Mouse (Mus musculus) embryonic fibroblast, embryonic 13.5 days (primary cell): ENCODE data around the gene Zdhhc9. TPM values are rescaled to one million over a fixed set of nuclear protein-coding genes. Genes with fewer than 3 reads are reported as not detected.
"Not testable (repeated sequence)": the region's sequence is repeated elsewhere in the genome, so short reads cannot be mapped to it uniquely, and the experiment has no call there.

ENCODE experiments used
- H3K27ac ChIP-seq: 2 replicates; pipeline ENCODE4 v1.5.1; 2012; ENCODE audit warnings: low read length, control low read depth, inconsistent platforms; ENCODE audit not compliant: insufficient read depth
- H3K4me1 ChIP-seq: 2 replicates; pipeline ENCODE4 v1.6.1; 2011; ENCODE audit warnings: low read length; ENCODE audit not compliant: control insufficient read depth, insufficient read depth
- H3K4me3 ChIP-seq: 2 replicates; pipeline ENCODE4 v1.5.1; 2011; ENCODE audit warnings: mild to moderate bottlenecking, control low read depth, low read length; ENCODE audit not compliant: insufficient read depth
- CTCF ChIP-seq: IDR thresholded peaks from 2 replicates; pipeline ENCODE4 v1.5.1; 2011; ENCODE audit warnings: mild to moderate bottlenecking, control low read depth, low read length, moderate library complexity, borderline replicate concordance; ENCODE audit not compliant: insufficient read depth
- POLR2A ChIP-seq: IDR thresholded peaks from 2 replicates; pipeline ENCODE4 v1.6.1; 2011; ENCODE audit warnings: low read depth, mild to moderate bottlenecking, control low read depth, low read length, moderate library complexity
- polyA plus RNA-seq: library from polyadenylated mRNA; stranded (reverse); fragments of >200 nt; gene quantifications from 2 replicates; pipeline ENCODE4 v1.2.4, GENCODE M21; 2011; ENCODE audit warnings: low read depth; ENCODE audit not compliant: missing spikeins, insufficient read length

Gene Zdhhc9
- 53.6 and 53.8 TPM in 2 replicates for polyA plus RNA-seq

- TF ChIP-seq CTCF (no peak), POLR2A (peak; percentile 61)
- Histone ChIP-seq H3K4me1 (no peaks in the 10 kb centered on the region), H3K27ac (peak within 1 kb of the TSS; percentile 22; the same call in 1 of the 2 replicates), H3K4me3 (peak within 1 kb of the TSS; percentile 63)
These were observed at the start of gene Zdhhc9 for GRCm38 (mm10) chrX:48208519-48209185. Gene Zdhhc9, minus strand, starts transcription at chrX:48208878.

DNA sequence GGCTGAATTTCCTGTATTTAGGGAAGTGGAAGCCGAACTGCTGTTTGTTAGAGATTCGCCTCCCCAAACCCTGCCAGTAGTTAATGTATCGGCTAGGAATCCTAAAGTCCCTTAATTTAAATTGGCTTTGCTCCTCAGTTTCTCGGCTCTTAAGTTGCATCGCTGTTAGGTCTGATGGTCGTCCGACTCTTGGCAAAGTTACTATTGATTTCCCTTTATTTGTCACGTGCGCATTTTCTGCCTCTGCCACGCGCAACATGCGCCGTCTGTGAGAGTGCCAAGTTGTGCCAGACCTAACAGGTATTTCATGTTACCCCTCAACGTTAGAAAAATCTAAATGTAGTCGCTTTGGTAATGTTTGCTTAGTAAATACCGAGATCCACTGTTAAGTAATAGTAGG is 48.3 kb upstream of the Zdhhc9 start:
- H3K27ac ChIP-seq: peak overlapping the region; percentile 45

DNA sequence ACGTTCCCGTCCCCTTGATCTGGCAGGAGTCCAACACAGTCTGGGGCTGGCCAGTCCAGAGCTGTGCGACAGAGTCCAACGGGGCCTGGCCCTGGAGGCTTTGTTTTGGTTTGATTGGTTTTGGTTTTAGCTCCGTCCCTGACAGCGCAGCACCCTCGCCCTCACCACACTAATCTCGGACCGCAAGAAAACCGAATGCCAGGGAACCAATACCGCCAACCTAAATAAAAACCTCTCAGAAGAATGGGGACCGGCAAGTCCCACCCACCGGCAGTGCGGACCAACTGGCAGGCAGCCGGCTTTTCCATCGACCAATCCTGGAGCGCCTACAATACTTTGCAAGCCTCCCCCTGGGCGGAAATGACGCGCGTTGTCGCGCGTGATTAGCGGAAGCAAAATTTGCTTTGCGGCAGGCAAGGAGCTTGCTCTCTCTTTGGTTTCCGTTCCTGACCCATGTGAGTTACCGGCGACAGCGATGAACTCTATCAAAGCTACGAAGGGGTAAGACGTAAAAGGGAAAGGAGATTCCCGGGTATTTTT is 47.9 kb upstream of the Zdhhc9 start, which contains the start of gene Utp14a:
TSS of gene Utp14a (plus strand) at position 395 of the 540 bp plus-strand sequence.
- Histone ChIP-seq H3K4me3 (peak within 1 kb of the TSS; percentile 85), H3K4me1 (no peaks in the 10 kb centered on the region), H3K27ac (peak within 1 kb of the TSS; percentile 77)
- TF ChIP-seq CTCF (no peak), POLR2A (peak; percentile 79)

More for the DNA sequence above, 48.3 kb upstream of the Zdhhc9 start:
- TF ChIP-seq CTCF (no peak), POLR2A (no peak)
- H3K4me1 ChIP-seq: no peaks in the 10 kb centered on the region
- H3K4me3 ChIP-seq: peak overlapping the region; percentile 85

DNA sequence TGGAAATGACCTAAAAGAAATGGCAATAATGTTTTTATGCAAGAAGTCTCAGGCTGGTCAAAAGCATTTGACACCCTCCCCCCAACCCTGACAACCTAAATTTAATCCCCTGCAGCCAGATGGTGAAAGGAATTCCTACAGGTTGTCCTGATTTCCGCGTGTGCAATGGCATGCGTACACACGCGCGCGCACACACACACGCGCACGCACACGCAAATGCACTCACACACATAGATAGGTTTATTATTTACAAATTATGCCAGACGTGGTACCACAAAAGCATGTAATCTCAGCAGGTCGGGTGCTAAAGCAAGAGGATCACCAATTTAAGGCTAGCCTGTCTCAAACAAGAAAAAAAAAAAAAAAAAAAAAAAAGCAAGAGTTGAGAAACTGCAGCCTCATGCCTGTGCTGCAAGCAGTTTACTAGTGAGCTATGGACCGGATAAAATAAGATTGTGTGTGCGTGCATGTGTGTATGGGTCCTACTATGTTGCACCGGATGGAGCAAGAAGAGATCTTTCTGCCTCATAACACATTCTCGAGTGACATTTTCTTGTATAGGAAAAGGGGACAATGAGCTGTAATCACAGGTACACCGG is 47.3 kb upstream of the Zdhhc9 start:
- peak overlapping the region; percentile 77 for H3K27ac ChIP-seq
- no peak for TF ChIP-seq POLR2A
- no peak for TF ChIP-seq CTCF
- H3K4me1 ChIP-seq: no peaks in the 10 kb centered on the region
- H3K4me3 ChIP-seq: peak overlapping the region; percentile 69

DNA sequence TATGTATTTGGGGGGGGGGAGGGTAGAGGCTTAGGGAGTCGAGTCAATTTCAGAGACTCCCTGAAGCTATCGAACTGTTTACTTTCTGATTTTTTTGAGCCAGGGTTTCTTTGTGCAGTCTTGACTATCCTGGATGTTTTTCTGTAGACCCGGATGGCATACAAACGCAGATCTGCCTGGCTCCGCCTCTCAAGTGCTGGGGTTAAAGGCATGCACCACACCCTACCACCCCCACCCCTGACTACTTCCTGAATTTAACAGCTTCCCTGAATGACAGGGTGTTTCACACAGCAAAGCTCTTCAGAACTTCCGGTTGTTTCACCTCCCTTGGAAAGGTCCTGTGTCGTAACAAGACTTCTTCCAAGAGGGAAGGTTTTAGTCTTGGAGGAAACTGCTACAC is 25.7 kb upstream of the Zdhhc9 start:
- H3K4me1 ChIP-seq: no peaks in the 10 kb centered on the region
- H3K27ac ChIP-seq: no peak overlapping the region
- H3K4me3 ChIP-seq: no peak overlapping the region
- TF ChIP-seq CTCF: no peak
- TF ChIP-seq POLR2A: no peak

DNA sequence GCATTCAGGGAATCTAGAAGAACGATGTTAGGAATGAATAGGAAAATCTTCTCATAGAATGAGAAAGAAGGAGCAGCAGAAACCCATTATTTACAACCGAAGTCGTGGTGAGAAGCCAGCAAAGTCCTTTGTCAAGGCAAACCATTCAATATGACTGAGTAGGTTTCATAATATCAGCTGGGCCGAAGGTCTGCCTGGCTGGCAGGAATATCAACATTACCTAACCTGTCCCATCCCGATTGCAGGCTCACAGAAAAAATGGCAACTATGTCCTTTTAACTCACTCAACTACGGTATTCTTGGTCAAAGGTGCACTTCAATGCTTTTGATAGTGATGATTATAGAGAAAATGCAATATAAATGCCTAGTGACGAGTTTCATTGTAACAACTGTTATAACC is 17.5 kb upstream of the Zdhhc9 start:
- Histone ChIP-seq H3K4me3 (no peak overlapping the region), H3K27ac (no peak overlapping the region), H3K4me1 (no peaks in the 10 kb centered on the region)
- TF ChIP-seq CTCF (no peak), POLR2A (no peak)

GRCm38 (mm10) chrX:48222706-48223105 is 14.0 kb upstream of the Zdhhc9 start:
- TF ChIP-seq CTCF (no peak), POLR2A (no peak)
- Histone ChIP-seq H3K4me1 (no peaks in the 10 kb centered on the region), H3K4me3 (no peak overlapping the region), H3K27ac (no peak overlapping the region)

GRCm38 (mm10) chrX:48219468-48219867 is 10.8 kb upstream of the Zdhhc9 start:
- TF ChIP-seq POLR2A: no peak
- H3K4me3 ChIP-seq: no peak overlapping the region
- no peaks in the 10 kb centered on the region for H3K4me1 ChIP-seq
- H3K27ac ChIP-seq: no peak overlapping the region

GRCm38 (mm10) chrX:48209746-48210145 is 1.1 kb upstream of the Zdhhc9 start:
- H3K4me1 ChIP-seq, H3K27ac ChIP-seq, H3K4me3 ChIP-seq: not testable (repeated sequence)

GRCm38 (mm10) chrX:48207761-48208487 is 754 bp downstream of the Zdhhc9 start:
- Histone ChIP-seq H3K4me1 (no peaks in the 10 kb centered on the region), H3K4me3 (peak overlapping the region; percentile 63), H3K27ac (no peak overlapping the region; the same call in 1 of the 2 replicates)
- TF ChIP-seq POLR2A (no peak), CTCF (no peak)

DNA sequence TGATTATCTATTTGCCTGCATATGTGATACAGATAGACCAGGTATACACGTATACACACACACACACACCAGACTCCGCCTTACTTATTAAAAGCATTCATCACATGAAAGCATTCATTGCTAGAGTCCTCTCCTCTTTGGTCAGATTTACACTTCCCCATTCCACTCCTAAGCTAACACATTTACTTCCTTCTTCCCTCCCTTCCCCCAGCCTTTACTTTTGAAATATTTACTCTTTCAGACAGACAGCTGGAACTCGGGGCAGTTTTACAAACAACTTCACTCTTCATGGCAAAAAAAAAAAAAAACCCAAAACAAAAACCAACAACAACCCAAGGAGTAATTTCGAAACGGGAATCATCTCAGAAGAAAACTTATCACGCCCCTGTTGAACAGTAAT is 4.2 kb downstream of the Zdhhc9 start:
- Histone ChIP-seq H3K4me1 (no peaks in the 10 kb centered on the region), H3K4me3 (no peak overlapping the region), H3K27ac (no peak overlapping the region)
- TF ChIP-seq POLR2A: no peak
